Mouse (Mus musculus) megakaryocyte, embryonic 14.5 days (primary cell): ENCODE results near the gene Senp1.

Experiments
- FLI1 ChIP-seq: IDR thresholded peaks from 2 replicates; pipeline ENCODE4 v1.6.1; 2012; ENCODE audit warnings: low read length, inconsistent platforms, mixed read lengths
- GATA1 ChIP-seq: IDR thresholded peaks from 3 replicates; pipeline ENCODE4 v1.6.1; 2012; ENCODE audit warnings: mixed read lengths, low read length, inconsistent platforms, borderline replicate concordance

- TF ChIP-seq GATA1 (no peak), FLI1 (no peak)
Measured at GRCm38 (mm10) chr15:97992712-97993286, 100.7 kb downstream of the Senp1 start.
